Mouse (Mus musculus): ENCODE data around the gene Olfr910.

The Olfr910 gene

DNA sequence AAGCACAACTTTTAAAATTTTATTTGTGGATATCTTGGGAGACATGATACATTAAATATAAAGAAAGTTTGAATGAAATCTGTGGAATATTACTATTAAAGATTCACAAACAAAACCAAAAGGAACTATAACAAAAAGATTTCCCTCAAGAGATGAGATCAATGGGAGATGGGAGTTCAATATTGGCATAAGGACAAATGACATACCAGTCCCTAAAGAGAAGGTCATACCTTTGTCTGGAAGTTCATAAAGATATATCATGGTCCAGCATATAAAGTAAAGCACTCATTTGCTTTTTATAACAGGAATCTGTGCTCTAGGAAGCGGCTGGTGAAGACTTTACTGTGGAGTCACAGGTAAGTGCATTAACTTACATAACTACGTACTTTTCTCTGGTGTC, at the start of gene Olfr910:
Gene Olfr910, plus strand, starts transcription at position 301 of the 400 bp plus-strand sequence.
- no peak for DNase-seq (ENCODE audit: low spot score)

- DNase-seq (ENCODE audit: low spot score) = no peak
Measured at GRCm38 (mm10) chr9:38495501-38495900, 42.1 kb upstream of the Olfr910 start, which contains the start of gene Olfr907. TSS of gene Olfr907 (plus strand) at chr9:38495801.

- DNase-seq (ENCODE audit: low spot score) = no peak
Measured at GRCm38 (mm10) chr9:38512353-38512752, 25.3 kb upstream of the Olfr910 start.

- no peak for DNase-seq (ENCODE audit: low spot score)
Measured at GRCm38 (mm10) chr9:38521280-38521679, 16.4 kb upstream of the Olfr910 start, which contains the start of gene Olfr911-ps1. TSS of gene Olfr911-ps1 (plus strand) at chr9:38521580.

- no peak for DNase-seq (ENCODE audit: low spot score)
Measured at GRCm38 (mm10) chr9:38579878-38580277, 42.2 kb downstream of the Olfr910 start, which contains the start of gene Olfr912. TSS of gene Olfr912 (plus strand) at chr9:38580178.
